Mouse (Mus musculus): ENCODE measurements around the gene Adk. TPM values are rescaled to one million over a fixed set of nuclear protein-coding genes. Genes with fewer than 3 reads are reported as not detected.

Adk gene
- total and polyA plus RNA-seq, 3 experiments = 47.9 to 129 (median 59.0) TPM

DNA sequence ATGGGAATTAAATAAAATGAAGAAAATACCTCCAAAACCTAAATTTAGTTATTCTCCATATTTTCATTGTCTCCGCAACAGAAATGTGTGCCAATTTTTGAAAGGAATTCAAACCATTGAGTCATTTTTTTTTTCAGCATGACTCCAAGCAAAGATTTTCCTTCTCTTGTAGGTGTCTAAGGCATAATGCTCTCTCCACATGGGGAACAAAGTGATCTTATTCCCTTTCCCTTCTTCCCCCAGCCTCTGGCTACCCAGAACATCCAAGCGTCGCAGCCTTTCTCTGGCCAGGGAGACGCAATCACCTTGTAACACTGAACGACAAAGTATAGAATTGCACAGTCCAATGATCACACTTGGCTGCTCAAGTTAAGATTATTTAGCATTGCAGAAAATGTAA is 320.3 kb downstream of the Adk start:
- Histone ChIP-seq H3K9me3 (replicated peaks; ENCODE audit: low read length) (no peaks in the 10 kb centered on the region), H3K27me3 (replicated peaks) (no peaks in the 10 kb centered on the region), H3K4me3 (replicated peaks in 1 of 3; ENCODE audit: low read depth in 2 of 3, low read length in 2 of 3, poor library complexity in 1 of 3) (no peak overlapping the region), H3K4me2 (ENCODE audit: insufficient read depth, low read depth, poor library complexity, severe bottlenecking) (no peak overlapping the region), H3K36me3 (replicated peaks in 1 of 2; ENCODE audit: control insufficient read depth in 1 of 2, insufficient read depth in 1 of 2, low read length in 1 of 2) (no peaks in the 10 kb centered on the region), H3K27ac (ENCODE audit: insufficient read depth, low read depth) (no peak overlapping the region), H3K9ac (ENCODE audit: insufficient read depth, low read depth) (no peak overlapping the region), H3K4me1 (ENCODE audit: control insufficient read depth in 1 of 2, insufficient read depth in 2 of 2) (no peaks in the 10 kb centered on the region), H3K79me2 (replicated peaks; ENCODE audit: control insufficient read depth, extremely low read depth, insufficient read depth, poor library complexity, severe bottlenecking) (no peaks in the 10 kb centered on the region)
- no peak for DNase-seq (ENCODE audit: extremely low read depth)
- in situ Hi-C loops (cut with MboI; ENCODE audit: low pct_ligation_motif_present, low pct_unique_long_range_greater_than_20kb, low sequenced_read_pairs) (no loop called here), dilution Hi-C loops (cut with MboI; ENCODE audit: extremely low pct_ligation_motif_present, extremely low pct_unique_long_range_greater_than_20kb, low sequenced_read_pairs) (no loop called here)
- no peak for TF ChIP-seq GABPA (IDR thresholded peaks at IDR 0.05; ENCODE audit: insufficient replicate concordance, low read depth, low read length)

DNA sequence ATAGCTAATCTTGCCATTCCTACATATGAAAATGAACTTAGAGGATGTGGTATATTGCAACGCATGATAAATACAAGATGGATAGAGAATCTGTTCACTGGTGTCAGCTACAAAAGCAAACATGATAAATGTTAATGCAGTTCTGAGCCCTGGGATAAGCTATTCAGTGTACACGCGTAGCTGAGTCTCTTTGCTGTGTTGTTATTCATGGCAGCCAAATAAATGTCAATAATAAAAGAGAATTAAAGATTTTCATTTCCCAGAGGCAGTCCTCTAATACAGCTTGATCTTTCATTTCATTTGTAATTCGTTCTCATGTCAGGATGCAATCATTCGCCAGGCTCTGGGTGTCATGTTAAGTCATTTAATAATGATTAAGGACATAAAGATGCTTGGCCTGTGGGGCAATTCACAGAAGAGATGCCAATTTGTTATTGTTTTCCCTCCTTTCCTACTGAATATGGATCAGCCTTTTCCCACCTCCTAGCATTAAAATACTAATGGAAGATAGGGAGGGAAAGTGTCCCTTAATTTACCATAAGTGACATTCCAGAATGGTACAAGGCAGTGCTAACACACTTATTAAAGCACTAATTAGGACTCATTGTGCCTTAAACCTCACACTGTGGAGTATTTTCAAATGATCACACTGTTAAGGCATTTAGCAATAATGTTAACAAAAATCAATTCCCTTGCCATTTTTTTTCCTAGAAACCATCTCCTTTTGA is 331.5 kb downstream of the Adk start:
- Histone ChIP-seq H3K79me2 (replicated peaks; ENCODE audit: control insufficient read depth, extremely low read depth, insufficient read depth, poor library complexity, severe bottlenecking) (no peaks in the 10 kb centered on the region), H3K9me3 (replicated peaks; ENCODE audit: low read length) (peaks cover 3% of the 10 kb centered on the region), H3K9ac (ENCODE audit: insufficient read depth, low read depth) (no peak overlapping the region), H3K4me2 (ENCODE audit: insufficient read depth, low read depth, poor library complexity, severe bottlenecking) (no peak overlapping the region), H3K4me3 (replicated peaks in 1 of 3; ENCODE audit: low read depth in 2 of 3, low read length in 2 of 3, poor library complexity in 1 of 3) (no peak overlapping the region), H3K36me3 (replicated peaks in 1 of 2; ENCODE audit: control insufficient read depth in 1 of 2, insufficient read depth in 1 of 2, low read length in 1 of 2) (peaks cover 0 to 20% of the 10 kb centered on the region in 2 experiments), H3K27me3 (replicated peaks) (no peaks in the 10 kb centered on the region), H3K4me1 (ENCODE audit: control insufficient read depth in 1 of 2, insufficient read depth in 2 of 2) (no peaks in the 10 kb centered on the region), H3K27ac (ENCODE audit: insufficient read depth, low read depth) (no peak overlapping the region)
- TF ChIP-seq ETS1 (conservative IDR thresholded peaks at IDR 0.05; ENCODE audit: low read depth, low read length) (no peak), POLR2AphosphoS2 (IDR thresholded peaks at IDR 0.05; ENCODE audit: low read depth, low read length) (no peak), KAT2A (IDR thresholded peaks at IDR 0.05; ENCODE audit: insufficient replicate concordance, low read length) (no peak), ZKSCAN1 (IDR thresholded peaks at IDR 0.05; ENCODE audit: borderline replicate concordance, low read depth, low read length) (no peak), MAFK (IDR thresholded peaks at IDR 0.05; ENCODE audit: insufficient replicate concordance, low read length) (no peak), ELF1 (IDR thresholded peaks at IDR 0.05; ENCODE audit: low read depth, low read length) (no peak), SMC3 (IDR thresholded peaks at IDR 0.05; ENCODE audit: low read depth, low read length) (no peak), GABPA (IDR thresholded peaks at IDR 0.05; ENCODE audit: insufficient replicate concordance, low read depth, low read length) (no peak), JUN (IDR thresholded peaks at IDR 0.05; ENCODE audit: insufficient read depth, low read depth, low read length) (no peak), USF2 (conservative IDR thresholded peaks at IDR 0.05; ENCODE audit: low read depth, low read length) (no peak), TCF12 (IDR thresholded peaks at IDR 0.05; ENCODE audit: low read depth, low read length) (no peak), UBTF (IDR thresholded peaks at IDR 0.05; ENCODE audit: low read depth, low read length) (no peak), SIN3A (IDR thresholded peaks at IDR 0.05; ENCODE audit: low read length) (no peak), TBP (conservative IDR thresholded peaks at IDR 0.05; ENCODE audit: low read depth, low read length) (no peak), MYC (IDR thresholded peaks at IDR 0.05; ENCODE audit: low read depth, low read length) (no peak), MXI1 (IDR thresholded peaks at IDR 0.05; ENCODE audit: low read depth, low read length) (no peak), CTCF (conservative IDR thresholded peaks at IDR 0.05 in 1 of 2, IDR thresholded peaks at IDR 0.05 in 1 of 2; ENCODE audit: low read depth in 2 of 2, low read length in 2 of 2) (no peak), MAX (IDR thresholded peaks at IDR 0.05; ENCODE audit: low read length) (no peak)
- dilution Hi-C loops (cut with MboI; ENCODE audit: extremely low pct_ligation_motif_present, extremely low pct_unique_long_range_greater_than_20kb, low sequenced_read_pairs) (no loop called here), in situ Hi-C loops (cut with MboI; ENCODE audit: low pct_ligation_motif_present, low pct_unique_long_range_greater_than_20kb, low sequenced_read_pairs) (loop anchor here (10.0 kb wide), 1 partner anchor 51 kb away; no protein-coding TSS in a partner anchor)
- no peak for DNase-seq (ENCODE audit: extremely low read depth)

Data from CH12.LX (cell line).